Mouse (Mus musculus): ENCODE measurements around the gene Tmem81. TPM values are rescaled to one million over a fixed set of nuclear protein-coding genes. Genes with fewer than 3 reads are reported as not detected.

The Tmem81 gene
- polyA plus RNA-seq (2014; fragmentation: Illumina TruSeq; extraction: RNeasy Lipid Tissue Mini Kit (QIAGEN cat#74804); ENCODE audit: low read depth, low replicate concordance), result 2.7 TPM

GRCm38 (mm10) chr1:132506058-132506457 lies at the start of gene Tmem81:
Tmem81 (plus strand) TSS chr1:132506230.

GRCm38 (mm10) chr1:132476928-132477691 lies 28.9 kb upstream of the Tmem81 start, which contains the start of gene Rbbp5:
Rbbp5 (plus strand) TSS chr1:132477365.

GRCm38 (mm10) chr1:132542762-132543306 lies 36.8 kb downstream of the Tmem81 start, which contains the start of gene Cntn2:
Cntn2 (minus strand) TSS chr1:132543256.

Other genes starting within 250 kb of the Tmem81 start
- gene Klhdc8a, start 207.6 kb upstream of the Tmem81 start, polyA plus RNA-seq (2014; fragmentation: Illumina TruSeq; extraction: RNeasy Lipid Tissue Mini Kit (QIAGEN cat#74804); ENCODE audit: low read depth, low replicate concordance), result 36.2 TPM
- 0.93 TPM for gene Nuak2, start 190.1 kb upstream of the Tmem81 start, polyA plus RNA-seq (2014; fragmentation: Illumina TruSeq; extraction: RNeasy Lipid Tissue Mini Kit (QIAGEN cat#74804); ENCODE audit: low read depth, low replicate concordance)
- 1.5 TPM for gene Tmcc2, start 114.9 kb upstream of the Tmem81 start, polyA plus RNA-seq (2014; fragmentation: Illumina TruSeq; extraction: RNeasy Lipid Tissue Mini Kit (QIAGEN cat#74804); ENCODE audit: low read depth, low replicate concordance)
- gene Dstyk, start 88.7 kb upstream of the Tmem81 start, polyA plus RNA-seq (2014; fragmentation: Illumina TruSeq; extraction: RNeasy Lipid Tissue Mini Kit (QIAGEN cat#74804); ENCODE audit: low read depth, low replicate concordance), result 21.4 TPM
- 57.6 TPM for gene Rbbp5, start 28.9 kb upstream of the Tmem81 start, polyA plus RNA-seq (2014; fragmentation: Illumina TruSeq; extraction: RNeasy Lipid Tissue Mini Kit (QIAGEN cat#74804); ENCODE audit: low read depth, low replicate concordance)
- gene Cntn2, start 37.0 kb downstream of the Tmem81 start, polyA plus RNA-seq (2014; fragmentation: Illumina TruSeq; extraction: RNeasy Lipid Tissue Mini Kit (QIAGEN cat#74804); ENCODE audit: low read depth, low replicate concordance), result not detected
- 0.29 TPM for gene Nfasc, start 235.6 kb downstream of the Tmem81 start, polyA plus RNA-seq (2014; fragmentation: Illumina TruSeq; extraction: RNeasy Lipid Tissue Mini Kit (QIAGEN cat#74804); ENCODE audit: low read depth, low replicate concordance)

All from adrenal gland, adult 10 weeks (tissue).